Mouse (Mus musculus): ENCODE data around the gene C1qtnf9. TPM values are rescaled to one million over a fixed set of nuclear protein-coding genes. Genes with fewer than 3 reads are reported as not detected.
A peak's percentile ranks its signal among the peaks of the same experiment; 100 is the strongest.

C1qtnf9 gene
- total and polyA plus RNA-seq, 2 experiments, result 0.07 to 0.46 TPM

GRCm38 (mm10) chr14:60802026-60802425 lies 34.1 kb downstream of the C1qtnf9 start:
- 94% methylated on average over 13 of the region's 13 CpGs for WGBS
- Histone ChIP-seq H3K27me3 (ENCODE audit: control insufficient read depth, insufficient read depth, low read length) (no peaks in the 10 kb centered on the region), H3K4me3 (ENCODE audit: insufficient read depth, low read depth, low read length) (no peak overlapping the region), H3K4me1 (ENCODE audit: control insufficient read depth, insufficient read depth, low read length) (peaks cover under 1% of the 10 kb centered on the region), H3K9ac (ENCODE audit: low read depth, low read length) (no peak overlapping the region), H3K79me2 (ENCODE audit: control insufficient read depth, insufficient read depth, low read length) (no peaks in the 10 kb centered on the region), H3K36me3 (ENCODE audit: control insufficient read depth, insufficient read depth, low read length) (no peaks in the 10 kb centered on the region), H3K27ac (replicated peaks; ENCODE audit: insufficient read depth, low read depth, low read length) (no peak overlapping the region)
- DNase-seq (ENCODE audit: extremely low read depth, low read depth, low spot score), result no peak
- no peak for TF ChIP-seq POLR2A (IDR thresholded peaks at IDR 0.05; ENCODE audit: extremely low read depth, insufficient read depth, low read length)

- 94% methylated on average over 9 of the region's 9 CpGs for WGBS
- Histone ChIP-seq H3K9ac (ENCODE audit: low read depth, low read length) (no peak overlapping the region), H3K27me3 (ENCODE audit: control insufficient read depth, insufficient read depth, low read length) (no peaks in the 10 kb centered on the region), H3K27ac (replicated peaks; ENCODE audit: insufficient read depth, low read depth, low read length) (no peak overlapping the region), H3K36me3 (ENCODE audit: control insufficient read depth, insufficient read depth, low read length) (0 out of 2 replicates have a peak, but pooled peaks cover 3% of the 10 kb centered on the region), H3K4me1 (ENCODE audit: control insufficient read depth, insufficient read depth, low read length) (no peaks in the 10 kb centered on the region), H3K4me3 (ENCODE audit: insufficient read depth, low read depth, low read length) (no peak overlapping the region), H3K79me2 (ENCODE audit: control insufficient read depth, insufficient read depth, low read length) (no peaks in the 10 kb centered on the region)
- TF ChIP-seq CTCF (IDR thresholded peaks at IDR 0.05; ENCODE audit: low read depth, low read length) (no peak), POLR2A (IDR thresholded peaks at IDR 0.05; ENCODE audit: extremely low read depth, insufficient read depth, low read length) (no peak)
- no peak for DNase-seq (ENCODE audit: extremely low read depth, low read depth, low spot score)
Observed at GRCm38 (mm10) chr14:60804978-60805377, 37.0 kb downstream of the C1qtnf9 start.

GRCm38 (mm10) chr14:60805871-60806270 lies 37.9 kb downstream of the C1qtnf9 start:
- Histone ChIP-seq H3K27me3 (ENCODE audit: control insufficient read depth, insufficient read depth, low read length) (no peaks in the 10 kb centered on the region), H3K27ac (replicated peaks; ENCODE audit: insufficient read depth, low read depth, low read length) (no peak overlapping the region), H3K4me3 (ENCODE audit: insufficient read depth, low read depth, low read length) (no peak overlapping the region), H3K9ac (ENCODE audit: low read depth, low read length) (no peak overlapping the region), H3K79me2 (ENCODE audit: control insufficient read depth, insufficient read depth, low read length) (no peaks in the 10 kb centered on the region), H3K36me3 (ENCODE audit: control insufficient read depth, insufficient read depth, low read length) (0 out of 2 replicates have a peak, but pooled peaks cover 3% of the 10 kb centered on the region), H3K4me1 (ENCODE audit: control insufficient read depth, insufficient read depth, low read length) (no peaks in the 10 kb centered on the region)
- WGBS, result 26% methylated on average over 1 of the region's 1 CpGs
- peak; percentile 46 for DNase-seq (ENCODE audit: extremely low read depth, low read depth, low spot score)
- no peak for TF ChIP-seq CTCF (IDR thresholded peaks at IDR 0.05; ENCODE audit: low read depth, low read length)
- no peak for TF ChIP-seq POLR2A (IDR thresholded peaks at IDR 0.05; ENCODE audit: extremely low read depth, insufficient read depth, low read length)

GRCm38 (mm10) chr14:60806891-60807344 lies 39.0 kb downstream of the C1qtnf9 start:
- H3K4me3 ChIP-seq (ENCODE audit: insufficient read depth, low read depth, low read length), result no peak overlapping the region
- no peaks in the 10 kb centered on the region for H3K79me2 ChIP-seq (ENCODE audit: control insufficient read depth, insufficient read depth, low read length)
- no peak overlapping the region for H3K27ac ChIP-seq (replicated peaks; ENCODE audit: insufficient read depth, low read depth, low read length)
- no peaks in the 10 kb centered on the region for H3K27me3 ChIP-seq (ENCODE audit: control insufficient read depth, insufficient read depth, low read length)
- H3K36me3 ChIP-seq (ENCODE audit: control insufficient read depth, insufficient read depth, low read length), result peaks cover 7% of the 10 kb centered on the region; the same call in 1 of the 2 replicates
- no peak overlapping the region for H3K9ac ChIP-seq (ENCODE audit: low read depth, low read length)
- no peaks in the 10 kb centered on the region for H3K4me1 ChIP-seq (ENCODE audit: control insufficient read depth, insufficient read depth, low read length)
- TF ChIP-seq POLR2A (IDR thresholded peaks at IDR 0.05; ENCODE audit: extremely low read depth, insufficient read depth, low read length) (no peak), CTCF (IDR thresholded peaks at IDR 0.05; ENCODE audit: low read depth, low read length) (no peak)
- WGBS, result 66% methylated on average over 11 of the region's 11 CpGs
- DNase-seq (ENCODE audit: extremely low read depth, low read depth, low spot score), result no peak

DNA sequence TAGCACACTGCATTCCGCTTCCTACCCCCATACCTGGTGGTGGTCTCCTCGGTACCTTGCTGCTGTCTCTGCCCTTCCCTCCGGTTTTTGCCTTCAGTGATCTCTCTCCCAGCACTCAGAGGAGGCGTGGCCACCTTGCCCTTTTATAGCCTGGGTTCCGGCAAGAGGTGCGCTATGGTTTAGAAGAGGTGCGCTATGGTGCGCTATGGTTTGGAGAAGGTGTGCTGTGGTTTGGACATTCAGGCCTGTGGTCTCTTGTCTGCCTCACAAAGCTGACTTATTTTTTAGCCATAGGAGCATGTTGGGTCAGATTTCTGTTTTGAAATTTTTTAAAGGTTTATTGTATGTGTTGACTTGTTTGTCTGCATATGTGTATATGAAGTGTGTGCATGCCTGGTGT lies 41.9 kb downstream of the C1qtnf9 start:
- H3K27ac ChIP-seq (replicated peaks; ENCODE audit: insufficient read depth, low read depth, low read length), result no peak overlapping the region
- 97% methylated on average over 8 of the region's 8 CpGs for WGBS
- no peaks in the 10 kb centered on the region for H3K79me2 ChIP-seq (ENCODE audit: control insufficient read depth, insufficient read depth, low read length)
- H3K9ac ChIP-seq (ENCODE audit: low read depth, low read length), result no peak overlapping the region
- peaks cover 13% of the 10 kb centered on the region; the same call in 1 of the 2 replicates for H3K36me3 ChIP-seq (ENCODE audit: control insufficient read depth, insufficient read depth, low read length)
- no peaks in the 10 kb centered on the region for H3K27me3 ChIP-seq (ENCODE audit: control insufficient read depth, insufficient read depth, low read length)
- no peak overlapping the region for H3K4me3 ChIP-seq (ENCODE audit: insufficient read depth, low read depth, low read length)
- H3K4me1 ChIP-seq (ENCODE audit: control insufficient read depth, insufficient read depth, low read length), result no peaks in the 10 kb centered on the region
- no peak for DNase-seq (ENCODE audit: extremely low read depth, low read depth, low spot score)
- TF ChIP-seq CTCF (IDR thresholded peaks at IDR 0.05; ENCODE audit: low read depth, low read length) (no peak), POLR2A (IDR thresholded peaks at IDR 0.05; ENCODE audit: extremely low read depth, insufficient read depth, low read length) (no peak)

DNA sequence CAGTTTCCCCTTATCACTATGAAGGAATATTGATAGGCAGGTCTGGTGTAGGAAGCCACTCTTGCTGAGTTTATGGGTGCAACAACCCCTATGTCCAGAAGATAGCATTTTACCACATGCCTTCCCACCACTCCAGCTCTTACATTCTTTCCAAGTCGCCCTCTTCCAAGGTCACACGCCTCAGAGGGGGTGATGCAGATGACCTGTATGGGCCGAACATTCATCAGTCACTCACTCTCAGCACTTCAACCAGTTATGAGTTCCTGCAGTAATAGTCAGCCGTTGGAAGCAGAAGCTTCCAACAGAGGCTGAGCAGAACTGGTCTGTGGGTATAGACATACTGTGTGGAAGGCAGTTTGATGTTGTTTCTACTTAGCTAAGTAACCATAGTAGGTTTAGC lies 43.6 kb downstream of the C1qtnf9 start:
- Histone ChIP-seq H3K9ac (ENCODE audit: low read depth, low read length) (no peak overlapping the region), H3K79me2 (ENCODE audit: control insufficient read depth, insufficient read depth, low read length) (no peaks in the 10 kb centered on the region), H3K4me1 (ENCODE audit: control insufficient read depth, insufficient read depth, low read length) (no peaks in the 10 kb centered on the region), H3K36me3 (ENCODE audit: control insufficient read depth, insufficient read depth, low read length) (peaks cover 14% of the 10 kb centered on the region), H3K4me3 (ENCODE audit: insufficient read depth, low read depth, low read length) (no peak overlapping the region), H3K27ac (replicated peaks; ENCODE audit: insufficient read depth, low read depth, low read length) (no peak overlapping the region), H3K27me3 (ENCODE audit: control insufficient read depth, insufficient read depth, low read length) (no peaks in the 10 kb centered on the region)
- no peak for DNase-seq (ENCODE audit: extremely low read depth, low read depth, low spot score)
- 90% methylated on average over 4 of the region's 4 CpGs for WGBS
- TF ChIP-seq CTCF (IDR thresholded peaks at IDR 0.05; ENCODE audit: low read depth, low read length) (no peak), POLR2A (IDR thresholded peaks at IDR 0.05; ENCODE audit: extremely low read depth, insufficient read depth, low read length) (no peak)
